Comparison of ENCODE assay signal across 19 mouse cellular contexts in genomic region chr1:62738165-62738564, GRCm38 (mm10). TPM values are rescaled to one million over a fixed set of nuclear protein-coding genes. Genes with fewer than 3 reads are reported as not detected.
DNase-seq lines count a peak whose midpoint lies in the region; TF ChIP-seq lines count a peak whose summit lies in the region.
"Had no signal": no experiment of that assay in that cellular context is flagged by ENCODE, and none has a peak within 500 bp of the region (broad histone marks: within the 10 kb centered on the region; RNA-seq: fewer than 3 reads in every experiment).

No protein-coding gene starts in this region.

- TF ChIP-seq RAD21 in CH12.LX (IDR thresholded peaks at IDR 0.05; ENCODE audit: low read depth, low read length) = no peak

- no peak for TF ChIP-seq EP300 in heart, adult 2 months (IDR thresholded peaks at IDR 0.05; ENCODE audit: insufficient read depth, low read depth, low read length)
- no peak for TF ChIP-seq EP300 in CH12.LX (IDR thresholded peaks at IDR 0.05; ENCODE audit: low read length)

- WGBS in heart, adult 2 months = 68% methylated on average over 11 of the region's 11 CpGs
- WGBS in heart, embryonic 10.5 days = 86% methylated on average over 11 of the region's 11 CpGs
- 74% methylated on average over 11 of the region's 11 CpGs for WGBS in lung, adult 2 months

- peaks cover 12% of the 10 kb centered on the region for H3K36me3 ChIP-seq in heart, adult 2 months (ENCODE audit: control insufficient read depth, insufficient read depth, low read length)
- peaks cover 12% of the 10 kb centered on the region; the same call in 1 of the 2 replicates for H3K36me3 ChIP-seq in heart, embryonic 10.5 days
- peaks cover 0 to 49% of the 10 kb centered on the region in 2 experiments for H3K36me3 ChIP-seq in CH12.LX (replicated peaks in 1 of 2; ENCODE audit: control insufficient read depth in 1 of 2, insufficient read depth in 1 of 2, low read length in 1 of 2)

- intact Hi-C loops in heart, adult 2 months (cut with DNase I) = no loop called here

- dilution Hi-C loops in CH12.LX (cut with MboI; ENCODE audit: extremely low pct_ligation_motif_present, extremely low pct_unique_long_range_greater_than_20kb, low sequenced_read_pairs) = no loop called here

- no peaks in the 10 kb centered on the region for H3K9me3 ChIP-seq in heart, embryonic 10.5 days
- H3K9me3 ChIP-seq in CH12.LX (replicated peaks; ENCODE audit: low read length) = no peaks in the 10 kb centered on the region
- H3K9me3 ChIP-seq: embryonic facial prominence, embryonic 13.5 days; forebrain, embryonic 12.5 days; hindbrain, embryonic 12.5 days had no signal

- peaks cover 11% of the 10 kb centered on the region for H3K4me1 ChIP-seq in heart, adult 2 months (ENCODE audit: control insufficient read depth, insufficient read depth, low read length)
- H3K4me1 ChIP-seq in heart, embryonic 10.5 days = no peaks in the 10 kb centered on the region; the same call in 1 of the 2 replicates
- H3K4me1 ChIP-seq in CH12.LX (ENCODE audit: control insufficient read depth in 1 of 2, insufficient read depth in 2 of 2) = peaks cover 9 to 30% of the 10 kb centered on the region in 2 experiments
- H3K4me1 ChIP-seq in lung, adult 2 months (ENCODE audit: control insufficient read depth, insufficient read depth, low read length) = no peaks in the 10 kb centered on the region

- H3K27me3 ChIP-seq in heart, adult 2 months (ENCODE audit: control insufficient read depth, insufficient read depth, low read length) = no peaks in the 10 kb centered on the region
- no peaks in the 10 kb centered on the region for H3K27me3 ChIP-seq in heart, embryonic 10.5 days (ENCODE audit: insufficient read depth, poor library complexity, severe bottlenecking)
- no peaks in the 10 kb centered on the region for H3K27me3 ChIP-seq in CH12.LX (replicated peaks)
- H3K27me3 ChIP-seq: embryonic facial prominence, embryonic 13.5 days; forebrain, embryonic 12.5 days; Patski had no signal

- TF ChIP-seq POLR2A in heart, adult 2 months (IDR thresholded peaks at IDR 0.05; ENCODE audit: insufficient read depth, low read depth, low read length) = no peak
- TF ChIP-seq POLR2A in CH12.LX (IDR thresholded peaks at IDR 0.05; ENCODE audit: low read depth, low read length) = no peak
- no peak for TF ChIP-seq POLR2A in lung, adult 2 months (IDR thresholded peaks at IDR 0.05; ENCODE audit: borderline replicate concordance, extremely low read depth, low read depth, low read length)

- TF ChIP-seq CTCF in heart, adult 2 months (IDR thresholded peaks at IDR 0.05) = peak; percentile 45
- no peak for TF ChIP-seq CTCF in CH12.LX (conservative IDR thresholded peaks at IDR 0.05 in 1 of 2, IDR thresholded peaks at IDR 0.05 in 1 of 2; ENCODE audit: low read depth in 2 of 2, low read length in 2 of 2)
- TF ChIP-seq CTCF in lung, adult 2 months (IDR thresholded peaks at IDR 0.05; ENCODE audit: insufficient read depth, low read length) = no peak

- no peaks in the 10 kb centered on the region for H3K79me2 ChIP-seq in heart, adult 2 months (replicated peaks; ENCODE audit: control insufficient read depth, insufficient read depth, low read length)
- peaks cover 17% of the 10 kb centered on the region for H3K79me2 ChIP-seq in CH12.LX (replicated peaks; ENCODE audit: control insufficient read depth, extremely low read depth, insufficient read depth, poor library complexity, severe bottlenecking)

- no peak overlapping the region for H3K27ac ChIP-seq in heart, adult 2 months
- H3K27ac ChIP-seq in heart, embryonic 10.5 days = no peak overlapping the region
- H3K27ac ChIP-seq in CH12.LX (ENCODE audit: insufficient read depth, low read depth) = peak overlapping the region; percentile 96; the same call in 1 of the 2 replicates
- H3K27ac ChIP-seq: embryonic facial prominence, embryonic 13.5 days; forebrain, embryonic 12.5 days; hindbrain, embryonic 12.5 days had no signal

- in situ Hi-C loops in CH12.LX (cut with MboI; ENCODE audit: low pct_ligation_motif_present, low pct_unique_long_range_greater_than_20kb, low sequenced_read_pairs) = no loop called here

- no peak for DNase-seq in heart, adult 2 months
- DNase-seq in heart, embryonic 10.5 days (ENCODE audit: low spot score) = no peak
- no peak for DNase-seq in CH12.LX (ENCODE audit: extremely low read depth)
- DNase-seq in ES-CJ7 (ENCODE audit: low read depth, low spot score) = peak; percentile 93
- DNase-seq in ZHBTc4 (ENCODE audit: low read depth, low spot score) = peak; percentile 97
- no peak for DNase-seq in lung, adult 2 months
- DNase-seq in layer of hippocampus, adult 18-20 months (ENCODE audit: low spot score in 2 of 2) = no peak
- DNase-seq in layer of hippocampus, postnatal 10 days (ENCODE audit: low spot score in 2 of 2) = no peak
- DNase-seq: adrenal gland, postnatal 14 days; cerebellum, adult 11-12 months; cerebellum, adult 9-10 months; cerebellum, postnatal 36 days; gastrocnemius, postnatal 10 days; heart, postnatal 10 days; heart, postnatal 4 days had no signal

- no peak overlapping the region for H3K4me3 ChIP-seq in heart, adult 2 months
- H3K4me3 ChIP-seq in heart, embryonic 10.5 days = no peak overlapping the region
- no peak overlapping the region for H3K4me3 ChIP-seq in CH12.LX (replicated peaks in 1 of 3; ENCODE audit: low read depth in 2 of 3, low read length in 2 of 3, poor library complexity in 1 of 3)
- no peak overlapping the region for H3K4me3 ChIP-seq in lung, adult 2 months (replicated peaks; ENCODE audit: extremely low read depth, low read depth, low read length)
- H3K4me3 ChIP-seq: embryonic facial prominence, embryonic 13.5 days; forebrain, embryonic 12.5 days; hindbrain, embryonic 12.5 days had no signal

- 0 out of 2 replicates have a peak overlapping the region, but pooled peaks have one; percentile 3 for H3K4me2 ChIP-seq in CH12.LX (ENCODE audit: insufficient read depth, low read depth, poor library complexity, severe bottlenecking)
- H3K4me2 ChIP-seq: embryonic facial prominence, embryonic 13.5 days; forebrain, embryonic 12.5 days; hindbrain, embryonic 12.5 days had no signal

- H3K9ac ChIP-seq in heart, adult 2 months (ENCODE audit: low read depth, low read length) = no peak overlapping the region
- no peak overlapping the region for H3K9ac ChIP-seq in CH12.LX (ENCODE audit: insufficient read depth, low read depth)
- H3K9ac ChIP-seq: embryonic facial prominence, embryonic 13.5 days; forebrain, embryonic 12.5 days; hindbrain, embryonic 12.5 days had no signal

TF ChIP-seq in CH12.LX, 34 proteins besides CTCF, POLR2A, EP300 and RAD21:
- TF ChIP-seq ETS1 (conservative IDR thresholded peaks at IDR 0.05; ENCODE audit: low read depth, low read length) (no peak), POLR2AphosphoS2 (IDR thresholded peaks at IDR 0.05; ENCODE audit: low read depth, low read length) (no peak)
TF ChIP-seq in CH12.LX: peak in this region for 0.

RNA-seq across cellular contexts. Expression of gene Nrp2, which starts 35.1 kb away (rescaled TPM):
- total RNA-seq in heart, adult 2 months (2021) = 10 to 100 TPM; 20.7 to 29.6 TPM
- polyA plus RNA-seq in heart, adult 2 months (2012; rRNA removed) = 15.6 and 24.2 TPM in 2 replicates
- polyA plus RNA-seq in heart, embryonic 10.5 days (2016; fragmentation: Nextera tagmentation; extraction: Ambion mirVana) = 7.0 and 18.0 TPM in 2 replicates
- total RNA-seq in CH12.LX (2012; rRNA removed) (15.6 and 17.3 TPM in 2 replicates), CH12.LX (2014; rRNA removed) (15.7 and 16.4 TPM in 2 replicates)
- 22.9 and 24.4 TPM in 2 replicates for polyA plus RNA-seq in CH12.LX (2012; ENCODE audit: insufficient read length, low read depth)
- polyA plus RNA-seq in lung, adult 2 months (2012; rRNA removed) = 21.6 and 27.8 TPM in 2 replicates
- 10 to 100 TPM; 54.1 to 56.3 TPM for total RNA-seq in layer of hippocampus, adult 18-20 months (2021)
- total RNA-seq in layer of hippocampus, postnatal 10 days (2021) = 100 to 1,000 TPM in 1 of 2 experiments, 10 to 100 TPM in 1; 93.9 to 103 TPM

Comparison
In these comparisons a context has a peak if more than half of its experiments do, and no peak if none do; other contexts are left out.
1. DNase-seq: peak in ES-CJ7 (single experiment) and ZHBTc4 (single experiment); none in heart, adult 2 months (0 of 2), heart, embryonic 10.5 days (single experiment), CH12.LX (single experiment), lung, adult 2 months (single experiment), layer of hippocampus, adult 18-20 months (0 of 2) and layer of hippocampus, postnatal 10 days (0 of 2).